Mouse (Mus musculus): ENCODE data around the gene Taar7e.

GRCm38 (mm10) chr10:24006442-24006841 is 31.0 kb upstream of the Taar7e start:
- no peak for TF ChIP-seq CTCF (IDR thresholded peaks at IDR 0.05; ENCODE audit: low read depth, low read length)
- TF ChIP-seq POLR2A (IDR thresholded peaks at IDR 0.05; ENCODE audit: borderline replicate concordance, low read depth, low read length): no peak
